Comparison of ENCODE assay signal across 16 mouse cellular contexts in the genomic region with DNA sequence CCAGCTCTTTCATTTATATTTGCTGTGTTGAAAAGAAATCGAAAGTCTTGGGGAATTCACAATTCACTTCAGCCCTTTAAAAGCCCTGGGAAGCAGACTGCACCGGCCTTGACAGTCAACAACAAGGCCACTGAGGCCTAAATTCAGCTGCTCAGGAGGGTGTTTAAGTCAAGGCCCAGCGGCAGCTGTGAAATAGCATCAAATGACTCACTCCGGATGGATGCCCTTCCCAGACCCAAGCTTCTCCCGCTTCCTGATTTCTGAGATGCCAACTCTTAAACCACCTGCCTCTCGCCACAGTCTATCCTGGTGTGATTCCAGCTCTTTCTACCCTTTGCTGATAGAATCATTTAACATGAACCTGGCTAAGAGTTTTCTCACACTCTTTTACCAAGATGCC. TPM values are rescaled to one million over a fixed set of nuclear protein-coding genes. Genes with fewer than 3 reads are reported as not detected.
DNase-seq lines count a peak whose midpoint lies in the region.
"Had no signal": no experiment of that assay in that cellular context is flagged by ENCODE, and none has a peak within 500 bp of the region (broad histone marks: within the 10 kb centered on the region; RNA-seq: fewer than 3 reads in every experiment).

No protein-coding gene starts in this region.

- peak; percentile 18 for DNase-seq in cerebellum, adult 9-10 months
- DNase-seq in cerebellum, postnatal 14 days, result no peak
- peak; percentile 47 for DNase-seq in 3134 (ENCODE audit: extremely low read depth, insufficient read length, low spot score)
- peak; percentile 35 to 37 for DNase-seq in adrenal gland, adult 18-20 months (ENCODE audit: low spot score in 2 of 2)
- DNase-seq in adrenal gland, postnatal 25 days, result peak; percentile 45
- DNase-seq in embryo, embryonic 10 days (ENCODE audit: low spot score), result no peak
- no peak for DNase-seq in spleen, adult 12 weeks (ENCODE audit: low spot score)
- DNase-seq: cerebellum, adult 18-20 months; gastrocnemius, adult 2 months; kidney, adult 8-10 months; kidney, postnatal 4 days; left cerebral cortex, postnatal 4 days; lung, postnatal 10 days; right cerebral cortex, postnatal 4 days; thymus, adult 2 months; thymus, postnatal 36 days had no signal

RNA-seq across cellular contexts. Expression of a gene that starts 8.6 kb away (rescaled TPM):
- 10 to 100 TPM; 18.1 to 28.9 TPM for total RNA-seq in adrenal gland, adult 18-20 months (2021)
- 42.7 and 65.8 TPM in 2 replicates for total RNA-seq in adrenal gland, postnatal 25 days (2021)

RNA-seq across cellular contexts. Expression of a gene that starts 28.8 kb away (rescaled TPM):
- total RNA-seq in adrenal gland, adult 18-20 months (2021), result 100 to 1,000 TPM; 376 to 457 TPM
- 345 and 386 TPM in 2 replicates for total RNA-seq in adrenal gland, postnatal 25 days (2021)

Comparison
In these comparisons a context has a peak if more than half of its experiments do, and no peak if none do; other contexts are left out.
1. DNase-seq: peak in cerebellum, adult 9-10 months (single experiment), 3134 (single experiment), adrenal gland, adult 18-20 months (2 of 2) and adrenal gland, postnatal 25 days (single experiment); none in cerebellum, postnatal 14 days (0 of 2), embryo, embryonic 10 days (single experiment) and spleen, adult 12 weeks (single experiment).